Mouse (Mus musculus) midbrain, embryonic 10.5 days (tissue): Measurements from ENCODE around the gene Trim2. TPM values are rescaled to one million over a fixed set of nuclear protein-coding genes. Genes with fewer than 3 reads are reported as not detected.

Source experiments
- DNase-seq: peaks from one replicate; pipeline ENCODE4 v3.0.0-alpha.2; 2017; ENCODE audit warnings: low spot score
- H3K27ac ChIP-seq: fragments of 300-500 bp; sonication (generic); replicated peaks from 2 replicates; pipeline ENCODE4 v1.5.1; 2016; ENCODE audit warnings: mild to moderate bottlenecking
- H3K27me3 ChIP-seq: fragments of 300-500 bp; sonication (generic); 2 replicates; pipeline ENCODE4 v1.6.1; 2016; ENCODE audit warnings: low read depth, mild to moderate bottlenecking; ENCODE audit not compliant: poor library complexity, severe bottlenecking
- H3K36me3 ChIP-seq: fragments of 300-500 bp; sonication (generic); 2 replicates; pipeline ENCODE4 v1.6.1; 2016; ENCODE audit warnings: mild to moderate bottlenecking, moderate library complexity
- H3K4me1 ChIP-seq: fragments of 300-500 bp; sonication (generic); 2 replicates; pipeline ENCODE4 v1.6.1; 2016
- H3K4me3 ChIP-seq: fragments of 300-500 bp; sonication (generic); 2 replicates; pipeline ENCODE4 v1.5.1; 2016; ENCODE audit warnings: mild to moderate bottlenecking, moderate library complexity
- H3K9me3 ChIP-seq: fragments of 300-500 bp; sonication (generic); replicated peaks from 2 replicates; pipeline ENCODE4 v1.6.1; 2016; ENCODE audit warnings: mild to moderate bottlenecking
- WGBS: fragments of 180-500 bp; shearing (Covaris S2); methylation state at CpG from one replicate; pipeline ENCODE4 v1.1.7; 2016; 5-methylcytosine and 5-hydroxymethylcytosine counted together
- polyA plus RNA-seq: library from polyadenylated mRNA; unstranded; fragments of >200 nt; fragmentation: Nextera tagmentation; extraction: Ambion mirVana; gene quantifications from 2 replicates; pipeline ENCODE4 v1.2.1, GENCODE M21; 2016

Trim2 gene
- polyA plus RNA-seq, 1 experiment from 2014 or later: 81.7 TPM

DNA sequence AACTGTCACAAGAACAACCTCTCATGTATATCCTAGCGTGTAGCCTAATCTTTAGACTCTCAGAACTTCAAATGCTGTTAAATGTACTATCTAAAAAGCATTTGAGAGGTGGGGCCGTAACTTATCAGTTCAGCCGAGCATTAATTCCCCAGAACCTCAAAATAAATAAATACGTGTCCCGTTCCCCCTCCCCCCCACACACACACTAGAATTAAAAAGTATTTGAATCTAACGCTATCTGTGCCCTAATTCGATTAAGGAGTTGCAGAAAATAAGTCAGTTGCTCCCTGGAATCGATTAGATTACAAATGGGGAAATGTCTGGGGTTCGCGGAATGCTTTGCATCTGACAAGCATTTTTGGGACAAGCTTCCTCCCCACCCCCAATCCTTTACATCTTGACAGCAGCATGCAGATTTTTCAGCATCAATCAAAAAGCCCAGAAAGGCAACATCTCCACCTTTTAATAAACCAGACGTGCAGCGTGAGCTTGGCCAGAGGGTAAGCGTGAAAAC, 48.1 kb downstream of the Trim2 start:
- Histone ChIP-seq H3K36me3 (0 out of 2 replicates have a peak, but pooled peaks cover 2% of the 10 kb centered on the region), H3K9me3 (no peaks in the 10 kb centered on the region), H3K4me1 (peaks cover 83% of the 10 kb centered on the region), H3K4me3 (peak overlapping the region; percentile 67), H3K27me3 (peaks cover 48% of the 10 kb centered on the region), H3K27ac (peak overlapping the region; percentile 90)
- DNase-seq: no peak
- WGBS: 8% methylated on average over 13 of the region's 13 CpGs

DNA sequence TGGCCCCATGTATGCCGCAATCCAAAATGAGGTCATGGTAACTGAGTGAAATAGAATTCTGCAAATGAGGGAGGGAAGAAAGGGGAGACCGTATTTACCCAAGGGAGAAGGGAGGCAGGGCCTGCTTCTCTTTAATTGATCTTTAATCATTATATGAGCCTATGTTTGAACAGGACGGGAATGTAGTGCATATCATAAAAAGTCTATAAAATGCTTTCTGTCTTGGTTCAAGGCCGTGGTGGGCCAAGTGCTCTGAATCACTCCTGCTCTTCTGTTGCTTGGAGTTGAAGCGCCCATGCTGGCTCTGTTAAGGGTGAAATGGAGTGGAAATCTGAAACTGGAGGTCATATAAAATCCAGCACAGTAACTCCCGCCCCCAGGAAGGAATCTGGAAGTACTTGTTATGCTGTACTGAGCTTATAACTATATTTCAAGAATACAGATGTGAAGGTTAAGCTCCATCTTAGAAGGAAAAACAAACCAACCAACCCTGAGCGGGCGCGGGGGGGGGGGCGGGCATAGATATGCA, 48.6 kb downstream of the Trim2 start:
- WGBS: 44% methylated on average over 10 of the region's 10 CpGs
- H3K4me1 ChIP-seq: peaks cover 83% of the 10 kb centered on the region

DNA sequence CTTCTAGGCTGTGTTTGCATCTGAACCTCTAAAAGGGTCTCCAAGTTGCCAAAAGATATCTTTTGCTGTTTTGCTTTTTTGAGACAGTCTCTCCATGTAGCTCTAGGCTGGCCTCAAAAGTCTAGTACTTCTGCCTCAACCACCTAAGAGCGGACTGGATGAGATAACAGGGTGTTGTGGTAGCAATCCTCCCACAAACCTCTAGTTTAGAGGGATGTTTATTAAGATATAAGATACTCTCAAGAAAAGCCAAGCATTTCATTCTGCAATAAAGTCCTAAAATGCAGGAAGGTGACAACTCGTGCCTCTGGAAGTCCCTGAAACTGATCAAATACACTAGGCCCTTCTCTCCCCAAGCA, 52.2 kb downstream of the Trim2 start:
- Histone ChIP-seq H3K36me3 (peaks cover 21% of the 10 kb centered on the region), H3K4me1 (peaks cover 58% of the 10 kb centered on the region), H3K27ac (peak overlapping the region; percentile 73), H3K9me3 (no peaks in the 10 kb centered on the region), H3K4me3 (no peak overlapping the region), H3K27me3 (peaks cover 24% of the 10 kb centered on the region)
- WGBS: 84% methylated on average over 2 of the region's 2 CpGs
- DNase-seq: no peak

More for the DNA sequence above, 48.6 kb downstream of the Trim2 start:
- 0 out of 2 replicates have a peak, but pooled peaks cover 2% of the 10 kb centered on the region for H3K36me3 ChIP-seq
- H3K9me3 ChIP-seq: no peaks in the 10 kb centered on the region
- no peak for DNase-seq
- H3K27me3 ChIP-seq: peaks cover 48% of the 10 kb centered on the region
- no peak overlapping the region; the same call in 1 of the 2 replicates for H3K27ac ChIP-seq
- H3K4me3 ChIP-seq: peak overlapping the region; percentile 67

DNA sequence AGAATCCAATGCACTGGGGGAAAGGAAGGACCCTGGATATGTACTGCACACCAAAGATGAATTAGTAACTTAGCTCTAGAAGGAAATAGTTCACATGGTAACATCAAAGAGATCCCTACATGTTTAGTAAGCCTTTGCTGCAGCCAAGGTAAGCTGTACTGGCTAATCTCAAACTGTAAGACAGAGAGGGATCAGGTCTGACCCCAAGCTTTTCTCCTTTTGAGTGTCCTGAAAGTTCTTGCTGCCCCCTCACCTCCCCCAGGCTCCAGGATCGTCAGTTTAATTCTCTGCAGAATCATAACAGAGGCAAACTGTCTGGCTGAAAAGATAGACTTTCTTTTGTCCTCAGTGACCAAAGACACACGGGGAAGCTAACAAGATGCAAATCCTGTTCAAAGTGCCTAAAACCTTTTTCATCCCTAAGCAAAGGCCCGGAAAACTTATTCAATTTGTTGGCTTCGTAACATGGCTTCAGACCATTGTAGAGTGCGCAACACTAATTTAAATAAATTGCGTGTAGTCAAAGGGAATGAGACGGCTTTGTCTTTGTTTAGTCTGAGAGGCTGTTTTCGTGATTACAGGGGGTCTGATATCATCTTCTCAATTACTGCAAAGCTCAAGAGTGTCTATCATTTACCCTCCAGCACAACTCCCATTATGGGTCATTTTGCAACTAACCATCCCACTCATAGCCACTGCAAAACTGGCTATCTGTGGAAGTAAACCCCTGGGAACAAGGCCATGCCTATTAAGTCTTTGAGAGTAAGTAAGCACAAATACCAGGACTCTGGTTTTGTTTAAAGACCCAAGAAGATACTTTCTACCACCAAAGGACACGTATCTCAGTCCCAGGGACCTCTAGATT, 52.8 kb downstream of the Trim2 start:
- peak overlapping the region; percentile 18; the same call in 1 of the 2 replicates for H3K4me3 ChIP-seq
- H3K36me3 ChIP-seq: peaks cover 21% of the 10 kb centered on the region
- peaks cover 52% of the 10 kb centered on the region for H3K4me1 ChIP-seq
- no peak for DNase-seq
- 34% methylated on average over 9 of the region's 9 CpGs for WGBS
- peak overlapping the region; percentile 73 for H3K27ac ChIP-seq
- H3K9me3 ChIP-seq: no peaks in the 10 kb centered on the region
- H3K27me3 ChIP-seq: peaks cover 24% of the 10 kb centered on the region

DNA sequence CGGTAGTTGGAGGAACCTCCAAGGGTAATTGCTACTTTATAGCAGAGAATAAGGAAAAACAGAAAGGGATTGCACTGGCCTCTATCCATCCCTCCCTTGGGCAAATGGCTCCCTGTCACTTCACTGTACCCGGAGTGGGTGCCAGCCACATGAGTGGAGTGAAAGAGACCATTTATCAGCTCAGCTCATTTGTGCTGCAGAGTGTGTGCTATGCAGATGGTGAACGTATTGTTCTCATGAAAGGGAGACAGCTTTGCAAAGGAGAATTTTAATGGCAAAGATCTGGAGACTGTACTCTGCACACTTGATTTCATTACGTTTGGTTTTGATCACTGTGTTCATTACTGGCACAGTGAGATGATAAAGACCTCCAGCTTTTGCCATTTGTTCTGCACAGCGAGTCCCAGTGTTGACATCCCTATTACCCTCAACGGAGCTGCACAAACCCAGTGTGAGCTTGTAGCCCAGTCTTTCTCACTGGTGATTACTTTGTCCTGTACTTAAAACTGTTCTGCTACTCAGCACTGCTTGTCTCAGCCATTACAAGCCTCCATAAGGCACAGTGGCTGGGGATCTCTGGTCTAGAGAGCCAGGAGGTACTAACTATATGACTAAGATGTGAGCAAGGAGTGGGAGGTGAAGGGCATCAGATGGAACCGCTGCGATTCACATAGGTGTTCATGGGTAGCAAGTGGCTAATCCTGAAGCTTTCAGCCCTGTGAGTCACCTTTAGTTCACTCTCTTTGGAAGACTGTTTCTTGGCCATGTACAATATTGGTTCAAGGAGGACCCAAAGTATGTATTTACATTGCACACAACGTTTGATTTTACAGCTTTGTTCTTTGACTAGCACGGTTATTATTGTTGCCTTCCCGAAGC, 53.7 kb downstream of the Trim2 start:
- Histone ChIP-seq H3K27me3 (peaks cover 17% of the 10 kb centered on the region), H3K9me3 (no peaks in the 10 kb centered on the region), H3K4me3 (no peak overlapping the region), H3K27ac (peak overlapping the region; percentile 73), H3K36me3 (peaks cover 21% of the 10 kb centered on the region), H3K4me1 (peaks cover 46% of the 10 kb centered on the region)
- no peak for DNase-seq
- WGBS: 80% methylated on average over 11 of the region's 11 CpGs

DNA sequence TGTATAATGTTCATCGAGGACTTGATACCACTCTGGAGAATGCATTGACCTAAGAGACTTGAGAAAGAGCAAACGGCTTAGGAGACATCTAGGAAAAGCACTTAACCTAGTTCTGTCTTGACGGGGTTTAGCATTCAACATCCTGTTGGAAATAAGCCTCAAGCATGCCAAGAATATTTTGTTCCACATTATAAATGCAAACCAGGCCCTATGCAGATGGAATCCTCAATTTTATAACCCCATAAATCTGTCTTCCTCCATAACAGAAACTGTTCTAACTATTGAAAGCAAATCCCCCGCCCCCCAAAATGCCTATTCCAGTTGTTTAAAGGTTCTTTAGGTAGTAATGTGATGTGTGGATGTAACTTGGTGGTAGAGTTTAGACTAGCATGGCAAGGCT, 55.0 kb downstream of the Trim2 start:
- Histone ChIP-seq H3K36me3 (peaks cover 21% of the 10 kb centered on the region), H3K27ac (no peak overlapping the region), H3K27me3 (peaks cover 6% of the 10 kb centered on the region; the same call in 1 of the 2 replicates), H3K9me3 (no peaks in the 10 kb centered on the region), H3K4me3 (no peak overlapping the region), H3K4me1 (peaks cover 42% of the 10 kb centered on the region)
- WGBS: 91% methylated on average over 4 of the region's 4 CpGs
- DNase-seq: no peak

DNA sequence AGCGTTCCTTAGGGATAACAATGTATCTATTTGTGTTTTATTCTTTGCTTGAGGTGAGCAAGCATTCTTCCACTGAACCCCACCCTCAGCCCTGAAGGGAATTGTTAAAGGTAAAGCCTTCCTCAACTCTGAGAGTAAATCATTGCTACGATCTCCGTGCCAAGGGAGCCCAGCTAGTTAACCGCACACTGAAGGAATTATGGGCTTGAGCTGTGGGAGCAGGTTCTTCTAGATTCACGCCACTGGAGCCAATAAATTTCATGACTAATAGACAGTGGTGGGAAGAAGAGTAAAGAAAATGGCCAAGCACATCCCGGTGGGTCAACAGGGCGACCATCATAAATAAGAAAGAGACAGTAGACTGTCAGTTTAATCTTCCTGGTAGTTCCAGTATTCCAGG, 56.4 kb downstream of the Trim2 start:
- peaks cover 5% of the 10 kb centered on the region; the same call in 1 of the 2 replicates for H3K27me3 ChIP-seq
- peaks cover 26% of the 10 kb centered on the region for H3K36me3 ChIP-seq
- no peak for DNase-seq
- H3K4me1 ChIP-seq: peaks cover 39% of the 10 kb centered on the region
- no peak overlapping the region for H3K4me3 ChIP-seq
- H3K27ac ChIP-seq: no peak overlapping the region
- H3K9me3 ChIP-seq: no peaks in the 10 kb centered on the region
- 92% methylated on average over 7 of the region's 7 CpGs for WGBS

DNA sequence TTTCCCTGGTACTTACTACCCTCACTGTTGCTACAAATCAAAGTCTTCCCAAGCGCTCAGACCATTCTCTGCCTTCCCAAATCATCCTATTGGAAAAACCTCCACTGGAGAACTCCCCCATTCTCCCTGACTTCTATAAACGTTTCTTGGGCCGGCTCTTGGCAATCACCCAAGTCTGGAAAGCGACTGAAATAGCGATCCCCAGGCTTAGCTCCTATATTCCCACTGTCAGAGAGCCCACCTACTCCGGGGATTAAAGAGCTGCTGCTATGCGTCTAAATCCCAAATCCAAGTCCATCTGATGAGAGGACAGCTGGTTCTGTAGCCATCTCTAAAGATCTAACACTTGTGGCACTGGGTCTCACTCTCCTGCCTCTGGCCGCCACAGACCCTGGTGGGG, 58.9 kb downstream of the Trim2 start:
- Histone ChIP-seq H3K27ac (no peak overlapping the region), H3K9me3 (no peaks in the 10 kb centered on the region), H3K4me3 (no peak overlapping the region), H3K27me3 (no peaks in the 10 kb centered on the region), H3K4me1 (peaks cover 14% of the 10 kb centered on the region), H3K36me3 (peaks cover 33% of the 10 kb centered on the region)
- 84% methylated on average over 8 of the region's 8 CpGs for WGBS
- DNase-seq: no peak

DNA sequence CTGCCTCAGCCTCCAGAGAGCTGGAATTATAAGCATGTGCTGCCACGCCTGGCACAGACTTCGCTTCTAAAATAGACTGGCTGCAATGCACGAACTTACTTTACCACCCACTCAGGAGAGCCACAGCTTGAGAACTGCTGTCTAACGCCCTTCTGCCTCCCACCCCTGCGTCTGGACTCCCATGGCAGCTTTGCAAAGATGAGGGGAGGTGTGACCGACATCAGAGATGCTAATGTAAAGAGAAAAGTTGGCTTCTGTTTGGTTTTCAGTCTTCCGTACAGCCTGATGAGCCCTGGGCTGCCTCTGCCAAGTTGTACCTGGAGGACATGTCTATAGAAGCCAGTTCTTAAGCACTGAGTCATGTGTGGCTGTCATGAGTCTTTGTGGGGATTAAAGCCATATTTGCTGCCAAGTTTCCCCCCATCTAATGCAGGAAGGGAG, 60.2 kb downstream of the Trim2 start:
- peaks cover 38% of the 10 kb centered on the region for H3K36me3 ChIP-seq
- H3K27me3 ChIP-seq: no peaks in the 10 kb centered on the region
- H3K4me1 ChIP-seq: peaks cover 6% of the 10 kb centered on the region
- H3K4me3 ChIP-seq: no peak overlapping the region
- 88% methylated on average over 7 of the region's 7 CpGs for WGBS
- no peaks in the 10 kb centered on the region for H3K9me3 ChIP-seq
- DNase-seq: no peak
- H3K27ac ChIP-seq: no peak overlapping the region

DNA sequence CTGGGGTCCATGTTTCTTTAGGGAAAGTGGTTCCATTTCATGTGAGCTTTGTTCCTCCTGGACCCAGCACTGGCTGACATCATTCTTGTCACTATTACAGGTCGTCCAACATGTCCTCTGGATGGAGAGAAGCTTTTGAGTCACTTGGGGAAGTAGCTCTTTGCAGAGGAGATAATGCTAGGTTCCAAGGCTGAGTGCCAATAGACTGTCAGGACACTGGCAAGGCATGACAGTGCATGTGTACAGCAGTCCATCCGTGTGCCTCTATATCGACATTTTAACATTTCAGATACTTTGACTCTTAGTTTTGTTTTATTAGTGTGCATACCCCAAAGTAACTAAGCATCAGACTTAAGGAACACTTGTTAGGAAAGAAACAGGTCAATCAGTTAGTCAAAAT, 63.6 kb downstream of the Trim2 start:
- Histone ChIP-seq H3K27me3 (no peaks in the 10 kb centered on the region), H3K4me3 (no peak overlapping the region), H3K4me1 (peaks cover 8% of the 10 kb centered on the region), H3K9me3 (peaks cover 5% of the 10 kb centered on the region; the same call in 1 of the 2 replicates), H3K36me3 (peaks cover 32% of the 10 kb centered on the region), H3K27ac (no peak overlapping the region)
- no peak for DNase-seq
- 84% methylated on average over 3 of the region's 3 CpGs for WGBS

DNA sequence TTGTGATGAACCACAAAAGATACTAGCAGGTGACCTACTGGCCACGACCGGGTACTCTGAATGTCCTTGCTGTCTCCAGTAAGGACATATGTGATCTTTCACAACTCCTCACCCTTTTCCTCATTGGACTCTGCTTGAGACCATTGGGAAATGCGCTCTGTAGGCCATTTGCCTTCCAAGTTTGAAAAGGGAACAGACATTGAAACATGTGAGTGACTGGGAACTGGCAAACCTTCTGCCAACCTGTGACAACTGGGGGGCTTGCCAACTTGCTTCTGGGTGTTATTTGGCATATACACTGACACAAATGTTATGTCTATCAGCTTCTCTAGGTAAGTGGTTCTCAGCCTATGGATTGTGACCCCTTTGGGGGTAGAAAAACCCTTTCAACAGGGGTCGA, 64.2 kb downstream of the Trim2 start:
- H3K27ac ChIP-seq: no peak overlapping the region
- H3K4me1 ChIP-seq: peaks cover 10% of the 10 kb centered on the region; the same call in 1 of the 2 replicates
- H3K4me3 ChIP-seq: no peak overlapping the region
- 90% methylated on average over 4 of the region's 4 CpGs for WGBS
- no peak for DNase-seq
- peaks cover 5% of the 10 kb centered on the region; the same call in 1 of the 2 replicates for H3K9me3 ChIP-seq
- peaks cover 32% of the 10 kb centered on the region for H3K36me3 ChIP-seq
- no peaks in the 10 kb centered on the region for H3K27me3 ChIP-seq

DNA sequence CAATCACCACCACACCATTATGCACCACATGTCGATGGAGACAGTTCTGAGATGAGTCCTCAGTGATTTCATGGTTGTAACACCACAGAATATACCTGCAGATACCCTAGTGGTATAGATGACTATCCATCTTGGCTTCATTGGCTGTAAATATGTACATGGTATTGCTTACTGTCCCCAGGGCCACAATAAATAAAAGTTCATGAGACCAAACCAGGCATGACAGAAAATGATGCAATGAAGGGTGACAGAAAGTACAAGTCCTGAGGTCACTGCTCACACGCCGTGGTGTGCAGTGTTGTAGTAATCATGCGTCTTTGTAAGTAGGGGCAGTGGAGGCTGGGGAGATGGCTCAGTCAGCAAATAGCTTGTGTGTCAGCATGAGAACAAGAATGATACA, 65.6 kb downstream of the Trim2 start:
- Histone ChIP-seq H3K9me3 (peaks cover 5% of the 10 kb centered on the region; the same call in 1 of the 2 replicates), H3K27ac (no peak overlapping the region), H3K36me3 (peaks cover 32% of the 10 kb centered on the region), H3K4me1 (peaks cover 12% of the 10 kb centered on the region), H3K27me3 (no peaks in the 10 kb centered on the region), H3K4me3 (no peak overlapping the region)
- DNase-seq: no peak
- WGBS: 93% methylated on average over 4 of the region's 4 CpGs
